Mouse (Mus musculus): ENCODE data around the gene Hectd3. TPM values are rescaled to one million over a fixed set of nuclear protein-coding genes. Genes with fewer than 3 reads are reported as not detected.

The Hectd3 gene
- polyA plus RNA-seq, 1 experiment: 3.1 TPM

GRCm38 (mm10) chr4:116993672-116994621 is 1.2 kb upstream of the Hectd3 start, which contains the start of gene Urod:
Gene Urod (minus strand): TSS chr4:116994413.
- H3K9me3 ChIP-seq (ENCODE audit: control insufficient read depth, low read length): no peaks in the 10 kb centered on the region
- peaks cover 64% of the 10 kb centered on the region for H3K4me1 ChIP-seq (ENCODE audit: control insufficient read depth)
- TF ChIP-seq TAL1 (IDR thresholded peaks at IDR 0.05; ENCODE audit: low read length) (peak; percentile 90), GATA1 (IDR thresholded peaks at IDR 0.05; ENCODE audit: low read length) (peak; percentile 91)
- H3K36me3 ChIP-seq (ENCODE audit: control insufficient read depth): peaks cover 72% of the 10 kb centered on the region
- no peaks in the 10 kb centered on the region for H3K27me3 ChIP-seq (ENCODE audit: control insufficient read depth)
- peak within 1 kb of the TSS; percentile 90 for H3K4me3 ChIP-seq (replicated peaks)

- Histone ChIP-seq H3K4me3 (replicated peaks) (peak overlapping the region; percentile 90), H3K9me3 (ENCODE audit: control insufficient read depth, low read length) (no peaks in the 10 kb centered on the region), H3K27me3 (ENCODE audit: control insufficient read depth) (no peaks in the 10 kb centered on the region), H3K4me1 (ENCODE audit: control insufficient read depth) (peaks cover 52% of the 10 kb centered on the region), H3K36me3 (ENCODE audit: control insufficient read depth) (peaks cover 72% of the 10 kb centered on the region)
- no peak for TF ChIP-seq GATA1 (IDR thresholded peaks at IDR 0.05; ENCODE audit: low read length)
- TF ChIP-seq TAL1 (IDR thresholded peaks at IDR 0.05; ENCODE audit: low read length): no peak
Observed at GRCm38 (mm10) chr4:116995798-116996135, 650 bp downstream of the Hectd3 start.

- Histone ChIP-seq H3K27me3 (ENCODE audit: control insufficient read depth) (no peaks in the 10 kb centered on the region), H3K4me1 (ENCODE audit: control insufficient read depth) (peaks cover 34% of the 10 kb centered on the region), H3K9me3 (ENCODE audit: control insufficient read depth, low read length) (no peaks in the 10 kb centered on the region), H3K36me3 (ENCODE audit: control insufficient read depth) (peaks cover 82% of the 10 kb centered on the region), H3K4me3 (replicated peaks) (no peak overlapping the region)
- TF ChIP-seq GATA1 (IDR thresholded peaks at IDR 0.05; ENCODE audit: low read length): no peak
- TF ChIP-seq TAL1 (IDR thresholded peaks at IDR 0.05; ENCODE audit: low read length): no peak
Observed at GRCm38 (mm10) chr4:116999513-117000154, 4.5 kb downstream of the Hectd3 start.

GRCm38 (mm10) chr4:117001957-117002356 is 6.8 kb downstream of the Hectd3 start:
- TF ChIP-seq GATA1 (IDR thresholded peaks at IDR 0.05; ENCODE audit: low read length) (no peak), TAL1 (IDR thresholded peaks at IDR 0.05; ENCODE audit: low read length) (no peak)
- Histone ChIP-seq H3K36me3 (ENCODE audit: control insufficient read depth) (peaks cover 78% of the 10 kb centered on the region), H3K4me3 (replicated peaks) (no peak overlapping the region), H3K4me1 (ENCODE audit: control insufficient read depth) (peaks cover 16% of the 10 kb centered on the region), H3K9me3 (ENCODE audit: control insufficient read depth, low read length) (no peaks in the 10 kb centered on the region), H3K27me3 (ENCODE audit: control insufficient read depth) (no peaks in the 10 kb centered on the region)

GRCm38 (mm10) chr4:117002543-117003521 is 7.7 kb downstream of the Hectd3 start:
- H3K4me1 ChIP-seq (ENCODE audit: control insufficient read depth): peaks cover 12% of the 10 kb centered on the region
- no peak overlapping the region for H3K4me3 ChIP-seq (replicated peaks)
- no peaks in the 10 kb centered on the region for H3K9me3 ChIP-seq (ENCODE audit: control insufficient read depth, low read length)
- TF ChIP-seq GATA1 (IDR thresholded peaks at IDR 0.05; ENCODE audit: low read length) (no peak), TAL1 (IDR thresholded peaks at IDR 0.05; ENCODE audit: low read length) (no peak)
- H3K27me3 ChIP-seq (ENCODE audit: control insufficient read depth): no peaks in the 10 kb centered on the region
- H3K36me3 ChIP-seq (ENCODE audit: control insufficient read depth): peaks cover 72% of the 10 kb centered on the region

- Histone ChIP-seq H3K27me3 (ENCODE audit: control insufficient read depth) (peaks cover 4% of the 10 kb centered on the region), H3K4me3 (replicated peaks) (no peak overlapping the region), H3K4me1 (ENCODE audit: control insufficient read depth) (peaks cover 12% of the 10 kb centered on the region), H3K36me3 (ENCODE audit: control insufficient read depth) (peaks cover 56% of the 10 kb centered on the region), H3K9me3 (ENCODE audit: control insufficient read depth, low read length) (no peaks in the 10 kb centered on the region)
- TF ChIP-seq TAL1 (IDR thresholded peaks at IDR 0.05; ENCODE audit: low read length) (no peak), GATA1 (IDR thresholded peaks at IDR 0.05; ENCODE audit: low read length) (no peak)
Observed at GRCm38 (mm10) chr4:117004649-117005048, 9.5 kb downstream of the Hectd3 start.

GRCm38 (mm10) chr4:117005611-117006400 is 10.7 kb downstream of the Hectd3 start:
- Histone ChIP-seq H3K9me3 (ENCODE audit: control insufficient read depth, low read length) (no peaks in the 10 kb centered on the region), H3K36me3 (ENCODE audit: control insufficient read depth) (peaks cover 44% of the 10 kb centered on the region), H3K27me3 (ENCODE audit: control insufficient read depth) (peaks cover 6% of the 10 kb centered on the region), H3K4me1 (ENCODE audit: control insufficient read depth) (peaks cover 12% of the 10 kb centered on the region), H3K4me3 (replicated peaks) (no peak overlapping the region)
- TF ChIP-seq TAL1 (IDR thresholded peaks at IDR 0.05; ENCODE audit: low read length) (no peak), GATA1 (IDR thresholded peaks at IDR 0.05; ENCODE audit: low read length) (no peak)

GRCm38 (mm10) chr4:117007058-117007457 is 11.9 kb downstream of the Hectd3 start:
- no peak overlapping the region for H3K4me3 ChIP-seq (replicated peaks)
- TF ChIP-seq GATA1 (IDR thresholded peaks at IDR 0.05; ENCODE audit: low read length) (no peak), TAL1 (IDR thresholded peaks at IDR 0.05; ENCODE audit: low read length) (no peak)
- peaks cover 6% of the 10 kb centered on the region for H3K27me3 ChIP-seq (ENCODE audit: control insufficient read depth)
- no peaks in the 10 kb centered on the region for H3K9me3 ChIP-seq (ENCODE audit: control insufficient read depth, low read length)
- H3K36me3 ChIP-seq (ENCODE audit: control insufficient read depth): peaks cover 32% of the 10 kb centered on the region
- peaks cover 12% of the 10 kb centered on the region for H3K4me1 ChIP-seq (ENCODE audit: control insufficient read depth)
